Mouse (Mus musculus) embryonic facial prominence, embryonic 11.5 days (tissue): ENCODE data around the gene Kcna4. TPM values are rescaled to one million over a fixed set of nuclear protein-coding genes. Genes with fewer than 3 reads are reported as not detected.

Experiments used
- ATAC-seq: fragments of 200-750 bp; cut with Nextera tagmentation; replicated peaks from 2 replicates; pipeline ENCODE4 v1.8.0; 2017; ENCODE audit warnings: low read depth; ENCODE audit not compliant: insufficient number of reproducible peaks, low FRiP score, low TSS enrichment
- DNase-seq: peaks from one replicate; pipeline ENCODE4 v3.0.0-alpha.2; 2015; ENCODE audit warnings: low spot score
- H3K27ac ChIP-seq: fragments of 300-500 bp; sonication (generic); replicated peaks from 2 replicates; pipeline ENCODE4 v1.5.1; 2014; ENCODE audit warnings: mild to moderate bottlenecking, low read depth, low read length, control low read depth
- H3K27me3 ChIP-seq: fragments of 300-500 bp; sonication (generic); 2 replicates; pipeline ENCODE4 v1.6.1; 2014; ENCODE audit warnings: mild to moderate bottlenecking, low read length, moderate library complexity, mixed read lengths; ENCODE audit not compliant: control insufficient read depth, insufficient read depth
- H3K36me3 ChIP-seq: fragments of 300-500 bp; sonication (generic); replicated peaks from 2 replicates; pipeline ENCODE4 v1.6.1; 2014; ENCODE audit warnings: low read depth, mild to moderate bottlenecking, low read length, moderate library complexity, mixed read lengths; ENCODE audit not compliant: control insufficient read depth, insufficient read depth
- H3K4me1 ChIP-seq: fragments of 300-500 bp; sonication (generic); 2 replicates; pipeline ENCODE4 v1.6.1; 2014; ENCODE audit warnings: low read length, mixed read lengths; ENCODE audit not compliant: control insufficient read depth, insufficient read depth
- H3K4me2 ChIP-seq: fragments of 300-500 bp; sonication (generic); 2 replicates; pipeline ENCODE4 v1.6.1; 2014; ENCODE audit warnings: low read depth, mild to moderate bottlenecking, control low read depth, low read length, moderate library complexity
- H3K4me3 ChIP-seq: fragments of 300-500 bp; sonication (generic); 2 replicates; pipeline ENCODE4 v1.5.1; 2014; ENCODE audit warnings: low read depth, low read length, control low read depth
- H3K9ac ChIP-seq: fragments of 300-500 bp; sonication (generic); replicated peaks from 2 replicates; pipeline ENCODE4 v1.6.1; 2014; ENCODE audit warnings: mild to moderate bottlenecking, control low read depth, low read length
- H3K9me3 ChIP-seq: fragments of 300-500 bp; sonication (generic); replicated peaks from 2 replicates; pipeline ENCODE4 v1.6.1; 2016; ENCODE audit warnings: mild to moderate bottlenecking, low read length, inconsistent platforms, mixed read lengths; ENCODE audit not compliant: control insufficient read depth
- WGBS: fragments of 180-500 bp; shearing (Covaris S2); extraction: QIAGEN DNeasy Blood & Tissue Kit; methylation state at CpG from one replicate; pipeline ENCODE4 v1.1.7; 2014; 5-methylcytosine and 5-hydroxymethylcytosine counted together
- polyA plus RNA-seq: library from polyadenylated mRNA; unstranded; fragments of >200 nt; fragmentation: Nextera tagmentation; extraction: Ambion mirVana; gene quantifications from 2 replicates; pipeline ENCODE4 v1.2.1, GENCODE M21; 2014

The Kcna4 gene
- polyA plus RNA-seq, 1 experiment from 2014 or later = 0.11 TPM

GRCm38 (mm10) chr2:107304707-107305106 lies 14.3 kb downstream of the Kcna4 start:
- Histone ChIP-seq H3K36me3 (no peaks in the 10 kb centered on the region), H3K27me3 (no peaks in the 10 kb centered on the region), H3K9me3 (no peaks in the 10 kb centered on the region), H3K4me2 (no peak overlapping the region), H3K9ac (no peak overlapping the region), H3K4me3 (no peak overlapping the region), H3K27ac (no peak overlapping the region), H3K4me1 (no peaks in the 10 kb centered on the region)
- 83% methylated on average over 3 of the region's 3 CpGs for WGBS
- ATAC-seq = no peak
- DNase-seq = no peak

DNA sequence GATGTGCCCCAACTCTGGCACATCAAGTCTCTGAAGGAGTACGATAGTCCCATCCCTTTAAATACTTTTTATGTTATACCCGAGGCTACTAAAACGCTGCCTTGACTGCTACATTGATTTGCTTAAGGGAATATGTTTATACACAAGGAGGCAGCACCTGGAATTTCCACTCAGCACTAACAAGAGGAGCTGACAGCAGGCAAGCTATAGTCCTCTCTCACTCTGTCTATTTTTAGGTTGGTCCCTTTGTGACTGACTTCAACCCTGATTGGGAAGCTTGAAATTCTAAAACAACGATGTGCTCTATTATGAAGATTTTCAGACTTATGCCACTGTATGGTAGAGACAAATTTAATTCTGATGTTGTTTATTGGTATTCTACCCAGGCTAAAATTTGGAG lies 15.6 kb downstream of the Kcna4 start:
- H3K4me2 ChIP-seq = no peak overlapping the region
- no peak overlapping the region for H3K9ac ChIP-seq
- H3K27me3 ChIP-seq = no peaks in the 10 kb centered on the region
- WGBS = 86% methylated on average over 4 of the region's 4 CpGs
- no peak overlapping the region for H3K4me3 ChIP-seq
- ATAC-seq = no peak
- H3K4me1 ChIP-seq = no peaks in the 10 kb centered on the region
- no peaks in the 10 kb centered on the region for H3K36me3 ChIP-seq
- no peak overlapping the region for H3K27ac ChIP-seq
- no peaks in the 10 kb centered on the region for H3K9me3 ChIP-seq
- DNase-seq = no peak

DNA sequence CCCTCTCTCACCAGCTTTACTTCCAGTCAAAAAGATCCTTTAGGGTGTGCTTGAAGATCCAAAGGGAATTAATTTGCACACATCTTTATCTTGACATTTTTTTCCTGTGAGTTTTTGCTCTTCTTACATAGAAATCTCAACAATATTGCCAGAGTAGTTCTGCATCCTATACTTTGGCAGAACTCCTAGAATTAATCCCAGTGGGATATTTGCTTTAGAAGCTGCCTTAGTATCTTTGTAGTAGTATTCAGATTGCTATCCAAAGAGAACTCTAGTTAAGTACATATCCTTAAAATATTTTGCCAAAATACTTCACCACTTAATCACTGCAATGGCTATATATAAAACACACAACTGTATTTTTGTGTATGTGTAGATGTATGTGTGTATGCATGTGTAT lies 28.2 kb downstream of the Kcna4 start:
- Histone ChIP-seq H3K4me3 (no peak overlapping the region), H3K4me1 (no peaks in the 10 kb centered on the region), H3K9me3 (no peaks in the 10 kb centered on the region), H3K4me2 (no peak overlapping the region), H3K27me3 (no peaks in the 10 kb centered on the region), H3K27ac (no peak overlapping the region), H3K36me3 (no peaks in the 10 kb centered on the region), H3K9ac (no peak overlapping the region)
- DNase-seq = no peak
- no peak for ATAC-seq

DNA sequence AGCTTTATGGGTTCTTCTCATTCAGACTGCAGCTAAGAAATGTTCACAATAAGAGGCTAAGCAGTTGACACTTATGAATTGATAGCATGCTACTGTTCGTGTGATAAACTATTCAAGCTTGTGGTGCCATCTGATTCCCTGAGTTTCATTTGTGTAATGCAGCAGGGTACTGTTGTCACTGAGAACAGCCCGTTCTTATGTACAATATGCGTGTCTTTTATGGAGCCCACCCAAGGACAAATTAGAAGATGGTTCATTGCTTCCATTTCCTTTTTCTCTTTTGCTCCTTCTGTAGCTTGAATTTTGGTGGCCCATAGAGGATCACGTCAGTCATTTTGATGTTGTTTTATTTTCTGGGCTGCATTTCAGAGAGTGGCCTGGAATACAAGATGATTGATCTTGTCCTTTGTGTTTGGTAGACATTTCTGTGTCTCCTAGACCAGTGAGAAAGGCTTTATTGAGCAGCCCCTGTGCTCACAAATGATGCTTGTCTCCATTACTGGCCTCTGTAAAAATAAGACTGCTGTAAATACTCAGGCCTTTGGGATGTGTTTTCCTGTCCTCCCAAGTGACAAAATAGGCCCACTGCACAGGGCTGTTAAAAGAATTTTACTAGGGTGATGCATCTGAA lies 31.3 kb downstream of the Kcna4 start:
- no peaks in the 10 kb centered on the region for H3K36me3 ChIP-seq
- DNase-seq (no peak), ATAC-seq (no peak)
- no peak overlapping the region for H3K4me3 ChIP-seq
- H3K9ac ChIP-seq = no peak overlapping the region
- no peaks in the 10 kb centered on the region for H3K4me1 ChIP-seq
- H3K9me3 ChIP-seq = no peaks in the 10 kb centered on the region
- H3K4me2 ChIP-seq = no peak overlapping the region
- H3K27me3 ChIP-seq = no peaks in the 10 kb centered on the region
- 80% methylated on average over 4 of the region's 4 CpGs for WGBS
- H3K27ac ChIP-seq = no peak overlapping the region

DNA sequence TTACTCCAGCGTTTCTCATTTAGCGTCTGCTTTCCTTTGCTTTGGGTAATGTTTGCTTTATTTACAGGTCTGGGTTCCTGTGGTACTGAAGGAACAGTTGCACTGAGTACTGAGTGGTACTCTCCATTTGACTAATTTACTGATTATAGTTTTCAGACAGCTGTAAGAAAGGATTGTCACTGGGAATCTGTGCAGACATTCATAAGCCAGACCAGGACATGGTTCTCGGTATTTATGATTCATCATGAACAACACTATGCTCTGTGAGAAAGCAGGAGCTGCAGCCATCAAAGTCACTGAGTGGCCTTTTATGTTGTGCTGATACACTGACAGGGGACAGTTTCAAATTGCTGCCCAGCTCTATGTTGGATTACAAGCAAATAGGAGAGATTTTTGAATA lies 33.7 kb downstream of the Kcna4 start:
- DNase-seq (no peak), ATAC-seq (no peak)
- Histone ChIP-seq H3K9ac (no peak overlapping the region), H3K4me1 (no peaks in the 10 kb centered on the region), H3K27me3 (no peaks in the 10 kb centered on the region), H3K27ac (no peak overlapping the region), H3K4me3 (no peak overlapping the region), H3K36me3 (no peaks in the 10 kb centered on the region), H3K4me2 (no peak overlapping the region), H3K9me3 (no peaks in the 10 kb centered on the region)
- 91% methylated on average over 3 of the region's 3 CpGs for WGBS

- H3K27ac ChIP-seq = no peak overlapping the region
- 92% methylated on average over 3 of the region's 3 CpGs for WGBS
- H3K9me3 ChIP-seq = no peaks in the 10 kb centered on the region
- no peak overlapping the region for H3K9ac ChIP-seq
- DNase-seq = no peak
- no peak overlapping the region for H3K4me3 ChIP-seq
- no peak for ATAC-seq
- H3K36me3 ChIP-seq = no peaks in the 10 kb centered on the region
- H3K27me3 ChIP-seq = no peaks in the 10 kb centered on the region
- no peaks in the 10 kb centered on the region for H3K4me1 ChIP-seq
- no peak overlapping the region for H3K4me2 ChIP-seq
Measured at GRCm38 (mm10) chr2:107327276-107327675, 36.8 kb downstream of the Kcna4 start.

DNA sequence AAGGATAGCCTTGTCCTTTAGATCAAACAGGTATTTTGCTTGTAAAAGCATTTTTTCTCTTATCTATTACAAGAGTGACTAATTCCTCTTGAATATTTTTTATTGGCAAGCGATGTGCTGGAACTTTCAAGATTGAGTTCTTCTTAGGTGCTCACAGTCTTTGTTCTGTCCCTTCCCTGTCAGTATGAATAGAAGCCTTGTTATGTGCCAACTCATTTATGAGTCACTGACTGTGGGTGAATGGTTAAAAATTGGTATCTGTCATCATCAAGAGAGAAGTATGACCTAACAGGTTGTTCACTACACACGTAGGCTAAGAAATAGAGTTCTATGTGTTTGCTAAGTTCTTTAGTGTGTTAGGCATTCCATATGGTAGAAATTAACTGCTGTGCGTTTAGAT lies 50.9 kb downstream of the Kcna4 start:
- Histone ChIP-seq H3K4me1 (no peaks in the 10 kb centered on the region), H3K27ac (no peak overlapping the region), H3K9ac (no peak overlapping the region), H3K4me3 (no peak overlapping the region), H3K36me3 (no peaks in the 10 kb centered on the region), H3K27me3 (no peaks in the 10 kb centered on the region), H3K4me2 (no peak overlapping the region), H3K9me3 (no peaks in the 10 kb centered on the region)
- DNase-seq (no peak), ATAC-seq (no peak)
- 80% methylated on average over 3 of the region's 3 CpGs for WGBS

- Histone ChIP-seq H3K9me3 (no peaks in the 10 kb centered on the region), H3K27ac (no peak overlapping the region), H3K4me3 (no peak overlapping the region), H3K9ac (no peak overlapping the region), H3K36me3 (no peaks in the 10 kb centered on the region), H3K4me2 (no peak overlapping the region), H3K27me3 (no peaks in the 10 kb centered on the region), H3K4me1 (no peaks in the 10 kb centered on the region)
- DNase-seq (no peak), ATAC-seq (no peak)
- WGBS = 55% methylated on average over 4 of the region's 4 CpGs
Measured at GRCm38 (mm10) chr2:107344807-107345206, 54.4 kb downstream of the Kcna4 start.
